Mouse (Mus musculus): ENCODE results near the gene Gja10.
A peak's percentile ranks its signal among the peaks of the same experiment; 100 is the strongest.

Gene Gja10

DNA sequence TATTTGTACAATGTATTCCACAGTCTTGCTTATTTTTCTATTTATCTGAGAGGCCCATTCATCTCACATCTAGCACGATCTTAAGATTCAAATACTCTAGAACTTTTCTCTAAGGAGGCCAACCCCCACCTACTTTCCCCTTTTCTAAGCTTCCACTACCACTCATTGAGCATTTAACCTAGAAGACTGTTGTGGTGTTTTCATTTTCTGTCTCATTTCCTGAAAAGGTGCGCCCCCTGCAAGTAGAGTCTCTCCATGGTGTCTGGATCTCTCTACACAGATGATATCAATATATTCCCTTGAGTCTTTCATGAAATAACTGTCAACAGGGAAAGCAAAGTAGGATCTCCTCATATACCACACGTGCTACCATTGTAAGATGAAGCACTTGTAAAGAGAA lies at the start of gene Gja10:
Gene Gja10 (minus strand): TSS at position 101 of the 400 bp plus-strand sequence.
- DNase-seq (ENCODE audit: low read depth, low spot score), result no peak

GRCm38 (mm10) chr4:32651669-32652068 lies 49.1 kb upstream of the Gja10 start:
- no peak for DNase-seq (ENCODE audit: low read depth, low spot score)

DNA sequence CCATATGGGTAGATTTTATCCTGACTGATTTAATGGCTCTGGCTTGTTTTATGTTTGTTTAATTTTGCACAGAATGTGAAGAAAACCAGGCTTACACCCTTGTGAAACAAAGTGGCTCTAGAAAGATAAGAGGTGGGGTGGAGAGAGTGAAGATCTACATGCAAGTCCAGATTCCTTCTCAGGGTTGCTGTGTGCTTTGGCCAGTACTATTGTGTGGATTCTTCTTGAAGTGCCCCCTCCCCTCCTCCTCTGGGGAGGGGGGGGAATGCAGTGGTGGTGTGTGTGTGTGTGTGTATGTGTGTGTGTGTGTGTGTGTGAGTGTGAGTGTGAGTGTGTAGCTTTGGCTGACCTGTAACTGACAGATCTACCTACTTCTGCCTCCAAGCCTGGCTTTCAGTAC lies 19.1 kb upstream of the Gja10 start:
- DNase-seq (ENCODE audit: low read depth, low spot score), result no peak

GRCm38 (mm10) chr4:32615034-32615881 lies 12.7 kb upstream of the Gja10 start, which contains the start of gene Casp8ap2:
Gene Casp8ap2, plus strand, starts transcription at chr4:32615451.
- DNase-seq (ENCODE audit: low read depth, low spot score), result peak; percentile 99

DNA sequence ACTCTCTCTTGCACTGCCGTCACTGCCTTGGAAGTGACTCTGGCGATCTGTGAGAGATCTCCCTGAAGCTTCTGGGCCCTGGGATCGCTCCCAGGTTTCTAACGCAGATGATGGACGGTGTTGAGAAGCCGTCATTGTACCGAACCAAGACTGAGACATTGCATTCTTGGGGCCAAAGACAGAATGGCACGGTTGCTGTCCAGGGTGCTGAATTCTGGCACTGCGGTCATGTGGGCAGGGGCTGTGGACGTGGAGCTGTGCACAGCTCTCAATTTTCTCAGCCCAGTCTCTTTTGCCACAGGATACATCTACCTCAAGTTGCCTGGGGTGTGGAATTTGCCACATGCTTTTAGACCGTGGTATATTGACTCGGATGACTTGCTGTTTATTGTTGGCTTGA lies 1.4 kb downstream of the Gja10 start:
- no peak for DNase-seq (ENCODE audit: low read depth, low spot score)

DNA sequence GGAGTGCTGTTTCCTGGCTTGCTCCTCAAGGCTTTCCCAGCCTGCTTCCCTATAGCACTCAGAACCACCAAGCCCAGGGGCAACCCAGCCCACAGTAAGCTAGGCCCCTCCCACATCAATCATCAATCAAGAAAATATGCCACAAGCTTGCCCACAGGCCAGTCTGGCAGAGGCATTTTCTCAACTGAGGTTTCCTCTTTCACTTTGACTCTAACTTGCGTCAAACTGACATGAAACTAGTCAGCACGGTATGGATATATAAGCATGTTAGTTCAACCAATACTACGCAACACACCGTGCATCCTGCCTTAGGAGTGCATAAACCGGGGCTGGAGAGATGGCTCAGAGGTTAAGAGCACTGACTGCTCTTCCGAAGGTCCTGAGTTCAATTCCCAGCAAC lies 14.3 kb downstream of the Gja10 start:
- DNase-seq (ENCODE audit: low read depth, low spot score), result no peak

- no peak for DNase-seq (ENCODE audit: low read depth, low spot score)
Observed at GRCm38 (mm10) chr4:32587543-32587942, 15.0 kb downstream of the Gja10 start.

GRCm38 (mm10) chr4:32586596-32586995 lies 16.0 kb downstream of the Gja10 start:
- DNase-seq (ENCODE audit: low read depth, low spot score), result peak; percentile 27

GRCm38 (mm10) chr4:32584181-32584580 lies 18.4 kb downstream of the Gja10 start:
- DNase-seq (ENCODE audit: low read depth, low spot score), result no peak

DNA sequence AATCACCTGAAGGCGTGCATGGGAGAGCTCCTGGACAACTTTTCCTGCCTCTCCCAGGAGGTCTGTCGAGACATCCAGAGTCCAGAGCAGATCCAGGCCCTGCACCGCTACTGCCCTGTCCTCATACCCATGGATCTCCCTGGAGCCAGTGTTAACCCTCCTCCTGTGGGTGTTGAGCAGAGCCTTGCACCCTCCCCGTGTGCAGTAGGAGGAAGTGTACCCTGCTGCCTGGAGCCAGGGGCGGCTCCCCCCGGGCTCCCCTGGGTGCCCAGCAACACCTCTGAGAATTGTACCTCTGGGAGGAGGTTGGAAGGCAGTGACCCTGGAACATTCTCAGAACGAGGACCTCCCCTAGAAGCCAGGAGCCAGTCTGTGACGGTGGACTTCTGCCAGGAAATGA lies 22.7 kb downstream of the Gja10 start:
- no peak for DNase-seq (ENCODE audit: low read depth, low spot score)

DNA sequence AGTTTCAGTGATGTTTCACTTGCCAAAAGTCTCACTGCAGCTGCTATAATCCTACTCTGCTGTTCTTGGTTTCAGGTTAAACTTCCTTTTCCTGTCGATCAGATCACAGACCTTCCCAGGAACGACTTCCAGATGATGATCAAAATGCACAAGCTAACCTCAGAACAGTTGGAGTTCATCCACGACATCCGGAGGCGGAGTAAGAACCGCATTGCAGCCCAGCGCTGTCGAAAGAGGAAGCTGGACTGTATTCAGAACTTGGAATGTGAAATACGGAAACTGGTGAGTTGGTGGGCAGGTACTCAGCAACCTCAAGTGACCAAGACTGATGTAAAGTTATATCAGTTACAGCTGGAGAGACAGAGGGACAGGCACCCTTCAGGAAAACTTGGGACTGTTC lies 27.4 kb downstream of the Gja10 start:
- no peak for DNase-seq (ENCODE audit: low read depth, low spot score)

DNA sequence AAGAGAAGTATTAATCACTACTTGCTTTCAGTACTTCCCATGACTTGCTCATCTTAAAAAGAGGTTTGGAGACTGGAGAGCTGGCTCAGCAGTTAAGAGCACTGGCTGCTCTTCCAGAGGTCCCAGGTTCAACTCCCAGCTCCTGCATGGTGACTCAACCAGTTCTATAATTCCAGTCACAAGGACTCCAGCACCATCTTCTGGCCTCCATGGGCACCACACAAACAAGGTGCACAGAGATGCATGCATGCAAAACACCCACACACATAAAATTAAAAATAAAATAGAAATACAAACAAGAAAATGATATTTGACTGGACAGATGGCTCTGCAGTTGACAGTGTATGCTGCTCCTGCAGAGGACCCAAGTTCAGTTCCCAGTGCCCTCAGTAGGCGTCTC lies 28.0 kb downstream of the Gja10 start:
- no peak for DNase-seq (ENCODE audit: low read depth, low spot score)

- no peak for DNase-seq (ENCODE audit: low read depth, low spot score)
Observed at GRCm38 (mm10) chr4:32573586-32573985, 29.0 kb downstream of the Gja10 start.

DNA sequence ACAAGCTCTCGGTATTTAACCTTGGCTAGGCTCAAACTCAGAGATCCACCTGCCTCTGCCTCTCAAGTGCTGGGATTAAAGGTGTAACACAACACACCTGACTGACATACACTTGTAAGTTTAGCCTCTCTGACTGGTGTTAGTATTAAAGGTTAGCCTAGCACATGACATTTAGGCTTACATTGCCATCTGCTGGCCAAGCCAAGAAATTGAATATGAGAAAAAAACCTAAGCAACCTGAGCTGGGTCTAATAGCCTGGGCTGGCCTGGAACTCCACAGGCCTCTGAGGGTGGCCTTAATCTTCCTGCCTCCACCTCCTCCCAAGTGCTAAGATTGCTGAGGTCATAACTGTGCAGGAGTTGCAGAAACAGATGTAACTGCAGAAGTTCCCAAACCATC lies 30.4 kb downstream of the Gja10 start:
- no peak for DNase-seq (ENCODE audit: low read depth, low spot score)

DNA sequence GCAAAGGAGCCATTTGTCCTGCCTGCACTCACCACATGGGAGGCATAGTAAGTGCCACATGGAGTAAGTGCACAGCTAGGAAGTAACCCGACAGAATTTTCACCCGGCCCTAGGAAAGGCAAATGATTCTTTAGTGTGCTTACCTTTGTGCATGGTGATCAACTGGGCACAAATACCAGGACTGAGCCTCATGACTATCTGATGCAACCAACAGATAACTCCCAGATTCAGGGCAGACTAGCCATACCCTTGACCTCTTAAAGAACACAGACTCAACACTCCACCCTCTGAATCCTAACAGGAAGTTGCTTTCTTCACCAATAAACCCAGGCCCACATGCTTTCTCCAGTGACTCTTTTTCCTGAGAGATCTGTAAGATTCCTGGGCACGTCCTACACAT lies 31.1 kb downstream of the Gja10 start:
- DNase-seq (ENCODE audit: low read depth, low spot score), result no peak

- DNase-seq (ENCODE audit: low read depth, low spot score), result no peak
Observed at GRCm38 (mm10) chr4:32570939-32571317, 31.6 kb downstream of the Gja10 start.

- DNase-seq (ENCODE audit: low read depth, low spot score), result no peak
Observed at GRCm38 (mm10) chr4:32569995-32570938, 32.3 kb downstream of the Gja10 start.

- DNase-seq (ENCODE audit: low read depth, low spot score), result no peak
Observed at GRCm38 (mm10) chr4:32569054-32569453, 33.5 kb downstream of the Gja10 start.

DNA sequence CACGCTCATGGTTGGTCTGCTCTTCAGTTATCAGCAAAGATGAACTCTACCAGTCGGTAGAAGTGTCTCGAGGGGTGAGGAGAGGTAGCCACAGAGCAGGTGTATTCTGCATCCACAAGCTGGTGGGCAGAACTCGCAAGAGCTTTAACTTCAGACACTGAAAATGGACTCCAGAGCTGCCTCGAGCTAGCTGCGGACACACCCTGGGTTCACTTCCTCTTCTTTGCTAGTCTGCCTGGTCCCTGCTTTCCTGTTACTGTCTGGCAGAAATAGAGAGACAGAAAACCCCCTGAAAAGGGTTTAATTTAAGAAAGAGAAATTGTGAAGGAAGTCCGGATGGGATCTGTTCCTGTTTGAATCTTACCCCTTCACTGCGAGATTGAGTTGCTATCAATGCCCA lies 37.6 kb downstream of the Gja10 start:
- DNase-seq (ENCODE audit: low read depth, low spot score), result no peak

GRCm38 (mm10) chr4:32564416-32564815 lies 38.1 kb downstream of the Gja10 start:
- no peak for DNase-seq (ENCODE audit: low read depth, low spot score)

DNA sequence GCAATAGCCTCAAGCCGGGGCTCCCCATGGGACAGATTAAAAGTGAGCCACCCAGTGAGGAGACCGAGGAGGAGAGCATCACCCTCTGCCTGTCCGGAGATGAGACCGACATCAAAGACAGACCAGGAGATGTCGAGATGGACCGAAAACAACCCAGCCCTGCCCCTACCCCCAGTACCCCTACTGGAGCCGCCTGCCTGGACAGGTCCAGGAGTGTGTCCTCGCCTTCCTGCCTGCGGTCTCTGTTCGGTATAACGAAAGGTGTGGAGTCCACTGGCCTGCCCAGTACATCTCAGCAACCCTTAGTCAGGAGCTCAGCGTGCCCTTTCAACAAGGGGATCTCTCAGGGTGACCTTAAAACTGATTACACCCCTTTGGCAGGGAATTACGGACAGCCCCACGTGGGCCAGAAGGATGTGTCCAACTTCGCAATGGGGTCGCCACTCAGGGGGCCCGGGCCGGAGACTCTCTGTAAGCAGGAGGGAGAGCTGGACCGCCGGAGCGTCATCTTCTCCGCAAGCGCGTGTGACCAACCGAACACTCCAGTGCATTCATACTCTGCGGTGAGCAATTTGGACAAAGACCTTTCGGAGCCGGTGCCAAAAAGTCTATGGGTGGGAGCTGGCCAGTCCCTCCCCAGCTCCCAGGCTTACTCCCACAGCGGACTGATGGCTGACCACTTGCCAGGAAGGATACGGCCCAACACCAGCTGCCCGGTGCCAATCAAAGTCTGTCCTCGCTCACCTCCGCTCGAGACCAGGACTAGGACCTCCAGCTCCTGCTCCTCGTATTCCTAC lies 40.0 kb downstream of the Gja10 start:
- DNase-seq (ENCODE audit: low read depth, low spot score), result no peak

Measured in c-Kit-negative CD71-positive TER-119-positive erythroid progenitor cells, embryonic 14.5 days (primary cell).